Mouse (Mus musculus) midbrain, embryonic 11.5 days (tissue): ENCODE measurements at regions not wholly inside any gene's neighbourhood (a gene's known extent, or its start where the extent isn't known, plus 50 kb on each side); places are given as distances from the start of the nearest gene placed in this dataset.

ENCODE experiments used
- ATAC-seq: fragments of 200-750 bp; cut with Nextera tagmentation; 2 replicates; pipeline ENCODE4 v1.8.0; 2017; ENCODE audit warnings: moderate TSS enrichment, moderate library complexity; ENCODE audit not compliant: low FRiP score
- DNase-seq: peaks from one replicate; pipeline ENCODE4 v3.0.0; 2015; ENCODE audit warnings: low spot score; ENCODE audit errors: missing footprints
- H3K27ac ChIP-seq: fragments of 300-500 bp; sonication (generic); 2 replicates; pipeline ENCODE4 v1.5.1; 2014; ENCODE audit warnings: low read depth, low read length
- H3K27me3 ChIP-seq: fragments of 300-500 bp; sonication (generic); 2 replicates; pipeline ENCODE4 v1.6.1; 2014; ENCODE audit warnings: mild to moderate bottlenecking, low read length, moderate library complexity, mixed read lengths; ENCODE audit not compliant: control insufficient read depth, insufficient read depth
- H3K36me3 ChIP-seq: fragments of 300-500 bp; sonication (generic); 2 replicates; pipeline ENCODE4 v1.6.1; 2014; ENCODE audit warnings: mild to moderate bottlenecking, low read length, moderate library complexity, mixed read lengths; ENCODE audit not compliant: control insufficient read depth, insufficient read depth
- H3K4me1 ChIP-seq: fragments of 300-500 bp; sonication (generic); 2 replicates; pipeline ENCODE4 v1.6.1; 2014; ENCODE audit warnings: low read length; ENCODE audit not compliant: control insufficient read depth, insufficient read depth
- H3K4me2 ChIP-seq: fragments of 300-500 bp; sonication (generic); 2 replicates; pipeline ENCODE4 v1.6.1; 2014; ENCODE audit warnings: mild to moderate bottlenecking, moderate library complexity
- H3K4me3 ChIP-seq: fragments of 300-500 bp; sonication (generic); 2 replicates; pipeline ENCODE4 v1.5.1; 2014; ENCODE audit warnings: low read depth, low read length
- H3K9ac ChIP-seq: fragments of 300-500 bp; sonication (generic); 2 replicates; pipeline ENCODE4 v1.6.1; 2014; ENCODE audit warnings: low read length
- H3K9me3 ChIP-seq: fragments of 300-500 bp; sonication (generic); 2 replicates; pipeline ENCODE4 v1.6.1; 2016; ENCODE audit warnings: low read length; ENCODE audit not compliant: control insufficient read depth
- WGBS: fragments of 180-500 bp; shearing (Covaris S2); extraction: QIAGEN DNeasy Blood & Tissue Kit; methylation state at CpG from one replicate; pipeline ENCODE4 v1.1.7; 2014; 5-methylcytosine and 5-hydroxymethylcytosine counted together

DNA sequence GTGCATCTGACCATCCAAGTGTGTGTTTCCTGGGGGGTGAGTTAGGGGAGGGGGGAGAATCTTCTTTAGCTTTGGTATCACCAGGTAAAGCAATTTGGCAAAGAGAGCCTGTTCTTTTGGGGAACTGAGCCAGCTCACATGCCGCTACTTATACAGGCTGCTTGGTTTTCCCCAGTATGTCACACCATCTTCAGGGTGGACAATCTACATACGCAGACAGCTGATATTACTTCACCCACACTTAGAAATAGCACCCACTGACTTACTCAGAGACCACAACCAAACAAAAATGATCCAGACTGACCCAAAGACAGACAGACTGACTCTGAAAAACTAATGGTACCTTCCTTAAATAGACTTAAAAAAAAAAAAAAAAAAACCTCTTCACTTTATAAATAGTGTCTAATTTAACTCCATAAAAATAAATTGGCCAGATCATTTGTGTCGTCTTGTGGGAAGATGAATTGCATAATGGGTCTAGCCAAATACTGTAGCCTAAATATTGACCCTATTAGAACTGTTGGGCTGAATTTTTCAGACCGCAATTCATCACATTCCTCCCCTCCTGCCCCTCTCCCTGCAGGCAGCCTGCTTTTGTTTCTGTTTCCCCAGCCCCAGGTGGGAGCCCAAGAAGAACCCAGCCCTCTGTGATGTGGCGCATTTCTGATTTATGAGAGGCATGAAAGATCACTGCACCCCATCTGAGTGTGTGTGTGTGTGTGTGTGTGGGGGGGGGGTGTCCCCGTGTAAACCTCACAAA lies 79.0 kb downstream of the Gm10260 start:
- H3K4me2 ChIP-seq = no peak overlapping the region
- 53% methylated on average over 6 of the region's 6 CpGs for WGBS
- H3K27ac ChIP-seq = no peak overlapping the region
- no peaks in the 10 kb centered on the region for H3K36me3 ChIP-seq
- no peak for DNase-seq
- H3K27me3 ChIP-seq = no peaks in the 10 kb centered on the region
- ATAC-seq = no peak
- H3K4me1 ChIP-seq = no peaks in the 10 kb centered on the region
- no peaks in the 10 kb centered on the region for H3K9me3 ChIP-seq
- H3K9ac ChIP-seq = no peak overlapping the region
- no peak overlapping the region for H3K4me3 ChIP-seq

DNA sequence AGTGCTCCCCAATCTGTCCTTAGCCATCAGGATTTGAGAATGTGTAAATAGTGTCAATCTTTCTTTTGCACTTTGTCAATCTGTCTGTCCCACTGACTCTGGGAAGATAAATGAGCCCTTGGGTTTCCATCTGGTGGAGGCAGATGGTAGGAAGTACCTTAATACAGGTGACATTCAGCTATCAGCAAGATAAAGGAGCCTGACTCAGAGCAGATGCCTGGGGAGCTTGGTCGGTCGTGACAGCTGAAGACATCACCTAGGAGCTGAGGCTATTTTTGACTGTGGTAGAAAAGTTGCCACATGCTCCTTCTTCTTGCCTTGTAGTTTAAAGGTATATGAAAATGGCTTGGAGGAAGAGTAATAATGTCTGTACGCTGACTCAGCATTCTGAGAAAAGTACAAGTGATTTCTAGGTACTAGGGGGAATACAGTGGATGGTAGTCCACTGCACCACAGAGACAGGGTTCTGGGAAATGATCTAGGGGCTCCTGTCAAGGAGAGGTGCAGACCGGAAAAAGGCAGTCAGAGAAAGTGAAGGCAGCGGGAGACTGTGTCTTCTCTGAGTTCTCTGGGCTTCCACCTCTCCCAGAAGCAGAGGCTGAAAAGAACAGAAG lies 80.0 kb downstream of the Gm10260 start:
- no peak overlapping the region for H3K4me2 ChIP-seq
- no peak overlapping the region for H3K4me3 ChIP-seq
- H3K9me3 ChIP-seq = no peaks in the 10 kb centered on the region
- H3K27ac ChIP-seq = no peak overlapping the region
- 85% methylated on average over 5 of the region's 5 CpGs for WGBS
- DNase-seq (no peak), ATAC-seq (no peak)
- no peaks in the 10 kb centered on the region for H3K27me3 ChIP-seq
- H3K9ac ChIP-seq = no peak overlapping the region
- H3K4me1 ChIP-seq = no peaks in the 10 kb centered on the region
- H3K36me3 ChIP-seq = no peaks in the 10 kb centered on the region

DNA sequence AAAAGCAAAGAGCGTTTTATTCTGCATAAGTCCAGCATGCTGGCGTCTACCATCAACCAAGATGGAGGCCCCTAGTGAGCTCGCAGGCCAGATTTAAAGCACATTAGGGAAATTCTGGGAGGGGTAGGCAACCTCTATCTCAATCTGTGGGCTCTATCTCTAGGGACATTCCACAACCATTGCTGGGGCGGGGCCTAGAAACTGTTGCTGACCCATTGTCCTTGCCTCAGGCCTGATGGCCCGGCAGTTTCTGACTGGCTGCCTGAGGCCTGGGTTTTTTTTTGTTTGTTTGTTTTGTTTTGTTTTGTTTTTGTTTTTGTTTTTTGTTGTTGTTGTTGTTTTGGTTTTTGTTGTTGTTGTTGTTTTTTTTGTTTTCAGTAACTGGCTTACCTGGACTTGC lies 81.4 kb downstream of the Gm10260 start:
- H3K9me3 ChIP-seq = no peaks in the 10 kb centered on the region
- no peak overlapping the region for H3K9ac ChIP-seq
- no peaks in the 10 kb centered on the region for H3K36me3 ChIP-seq
- ATAC-seq = no peak
- H3K27ac ChIP-seq = no peak overlapping the region
- H3K4me2 ChIP-seq = no peak overlapping the region
- WGBS = 94% methylated on average over 5 of the region's 5 CpGs
- H3K4me3 ChIP-seq = no peak overlapping the region
- DNase-seq = no peak
- H3K4me1 ChIP-seq = no peaks in the 10 kb centered on the region
- no peaks in the 10 kb centered on the region for H3K27me3 ChIP-seq

DNA sequence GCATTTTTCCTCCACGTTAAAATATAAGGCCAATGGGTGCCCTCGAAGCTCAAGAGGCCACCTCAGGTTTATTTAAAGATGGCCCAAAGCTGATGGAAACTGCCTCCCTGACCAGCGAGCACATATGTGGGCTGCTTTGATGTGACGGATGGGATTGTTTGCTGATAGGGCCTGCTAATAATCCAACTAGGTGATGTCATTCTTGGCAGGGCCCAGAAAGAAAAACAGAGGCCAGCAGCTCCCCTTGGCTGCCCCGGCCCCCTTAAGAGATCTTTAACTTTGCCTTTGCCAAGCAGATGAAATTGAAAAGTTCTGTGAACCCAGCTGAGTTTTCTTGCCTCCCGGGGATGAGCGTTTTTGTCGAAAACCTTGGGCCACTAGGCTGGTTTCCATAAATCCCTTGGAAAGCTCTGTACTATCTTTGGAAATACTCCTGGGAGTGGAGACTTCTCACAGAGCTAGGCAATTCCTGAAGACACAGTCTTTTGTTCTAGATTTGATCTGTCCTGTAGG lies 83.8 kb downstream of the Gm10260 start:
- H3K4me3 ChIP-seq = no peak overlapping the region
- 73% methylated on average over 8 of the region's 8 CpGs for WGBS
- peaks cover 6% of the 10 kb centered on the region for H3K4me1 ChIP-seq
- DNase-seq = no peak
- no peaks in the 10 kb centered on the region for H3K27me3 ChIP-seq
- H3K9ac ChIP-seq = no peak overlapping the region
- no peak for ATAC-seq
- H3K27ac ChIP-seq = no peak overlapping the region
- H3K9me3 ChIP-seq = no peaks in the 10 kb centered on the region
- no peak overlapping the region for H3K4me2 ChIP-seq
- H3K36me3 ChIP-seq = no peaks in the 10 kb centered on the region

DNA sequence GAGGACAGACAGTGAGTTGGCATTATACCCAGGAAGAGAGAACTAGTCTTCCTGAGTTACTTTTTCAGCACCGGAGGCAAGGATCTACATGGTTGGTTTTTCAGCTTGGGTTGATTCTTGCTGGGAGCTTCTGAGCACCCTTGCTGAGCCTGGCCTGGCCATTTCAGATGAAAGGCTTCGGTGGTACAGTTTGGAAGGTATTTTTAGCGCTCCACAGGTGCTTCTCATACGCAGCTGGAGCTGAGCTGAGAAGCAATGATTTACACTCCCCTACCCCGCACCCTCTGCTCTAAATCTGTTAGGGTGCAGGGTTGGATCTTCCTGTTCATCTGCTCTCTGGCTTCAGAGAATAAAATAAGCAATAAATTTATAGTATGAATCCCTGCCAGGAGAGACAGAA lies 87.3 kb downstream of the Gm10260 start:
- WGBS = 86% methylated on average over 5 of the region's 5 CpGs

DNA sequence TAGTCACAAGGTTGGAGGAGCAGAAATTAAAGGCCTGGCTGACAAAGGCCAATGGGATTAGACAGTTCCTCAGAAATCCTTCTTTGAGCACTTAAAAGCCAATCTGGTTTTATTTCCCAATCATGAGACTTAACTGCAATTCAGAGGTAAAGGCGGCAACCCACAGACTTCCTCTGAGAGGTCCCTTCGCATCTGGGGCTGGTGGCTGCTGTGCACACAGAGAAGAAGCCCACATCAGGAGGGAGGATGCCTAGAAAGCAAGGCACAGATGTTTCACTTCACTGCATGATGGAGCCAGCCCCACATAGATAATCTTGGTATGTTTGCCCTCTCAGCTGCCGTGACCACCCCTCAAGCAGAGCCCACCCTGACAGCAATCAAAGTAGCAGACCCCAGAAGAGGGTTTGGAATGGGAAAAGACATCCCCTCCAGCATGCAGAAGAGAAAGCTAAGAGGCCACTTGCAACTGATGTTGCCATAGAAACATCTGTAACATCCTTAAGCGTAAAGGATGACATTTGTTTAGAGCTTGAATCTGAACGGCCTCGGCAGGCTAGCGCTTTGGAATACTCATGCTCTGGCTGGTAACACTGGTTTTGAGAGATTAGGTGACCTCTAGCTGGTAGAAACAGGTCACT lies 88.3 kb downstream of the Gm10260 start:
- H3K4me1 ChIP-seq = peaks cover 7% of the 10 kb centered on the region
- ATAC-seq (no peak), DNase-seq (no peak)
- no peaks in the 10 kb centered on the region for H3K27me3 ChIP-seq
- 51% methylated on average over 7 of the region's 7 CpGs for WGBS
- H3K4me3 ChIP-seq = no peak overlapping the region
- H3K27ac ChIP-seq = no peak overlapping the region
- no peak overlapping the region for H3K4me2 ChIP-seq
- no peaks in the 10 kb centered on the region for H3K36me3 ChIP-seq
- no peaks in the 10 kb centered on the region for H3K9me3 ChIP-seq
- H3K9ac ChIP-seq = no peak overlapping the region

More for the DNA sequence above, 87.3 kb downstream of the Gm10260 start:
- DNase-seq (no peak), ATAC-seq (no peak)
- Histone ChIP-seq H3K9me3 (no peaks in the 10 kb centered on the region), H3K27ac (no peak overlapping the region), H3K27me3 (no peaks in the 10 kb centered on the region), H3K9ac (no peak overlapping the region), H3K36me3 (no peaks in the 10 kb centered on the region), H3K4me1 (peaks cover 7% of the 10 kb centered on the region), H3K4me2 (no peak overlapping the region), H3K4me3 (no peak overlapping the region)

DNA sequence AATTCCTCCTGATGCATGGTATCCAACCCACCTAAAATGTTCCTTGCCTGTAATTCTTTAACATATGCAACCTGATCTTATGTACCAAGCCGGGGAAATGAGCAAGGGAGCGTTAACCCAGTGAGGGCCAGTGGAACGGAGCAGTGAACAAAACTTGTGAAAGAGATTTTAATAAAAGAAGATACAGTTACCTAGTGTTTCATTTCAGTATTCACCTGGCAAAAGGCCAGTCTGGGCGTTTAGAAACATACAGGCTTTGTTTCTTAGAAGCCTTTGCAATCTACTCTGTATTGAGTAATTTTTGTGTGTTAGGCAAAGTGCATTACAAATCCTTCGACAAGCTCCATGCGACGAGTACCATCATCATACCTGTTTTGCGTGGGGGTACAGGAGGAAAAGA lies 91.1 kb downstream of the Gm10260 start:
- WGBS = 89% methylated on average over 8 of the region's 8 CpGs
- no peak for DNase-seq
- ATAC-seq = no peak
- Histone ChIP-seq H3K9me3 (no peaks in the 10 kb centered on the region), H3K27ac (no peak overlapping the region), H3K27me3 (no peaks in the 10 kb centered on the region), H3K36me3 (no peaks in the 10 kb centered on the region), H3K4me3 (no peak overlapping the region), H3K4me2 (no peak overlapping the region), H3K9ac (no peak overlapping the region), H3K4me1 (peaks cover 7% of the 10 kb centered on the region)

DNA sequence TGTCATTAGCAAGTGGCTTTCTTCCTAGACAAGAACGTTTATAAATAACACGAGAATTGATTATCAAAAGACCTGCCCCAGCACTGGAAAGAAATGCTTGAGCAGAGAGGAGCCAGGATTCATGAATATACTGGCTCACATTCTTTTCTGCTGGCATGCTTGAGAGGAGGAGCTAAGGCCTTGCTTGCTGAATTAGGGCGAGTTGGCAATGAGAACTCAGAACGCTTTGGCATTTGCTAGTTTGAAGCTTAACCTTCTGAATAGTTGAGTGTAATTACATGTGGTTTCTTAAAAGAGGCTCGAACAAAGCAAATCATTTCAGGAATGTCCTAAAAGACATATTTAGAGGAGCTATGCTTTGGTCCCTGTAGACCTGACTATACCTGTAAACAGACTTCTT lies 91.5 kb downstream of the Gm10260 start:
- ATAC-seq (no peak), DNase-seq (no peak)
- Histone ChIP-seq H3K4me1 (peaks cover 7% of the 10 kb centered on the region), H3K27ac (no peak overlapping the region), H3K27me3 (no peaks in the 10 kb centered on the region), H3K9ac (no peak overlapping the region), H3K4me3 (no peak overlapping the region), H3K36me3 (no peaks in the 10 kb centered on the region), H3K9me3 (no peaks in the 10 kb centered on the region), H3K4me2 (no peak overlapping the region)
- WGBS = 63% methylated on average over 5 of the region's 5 CpGs

DNA sequence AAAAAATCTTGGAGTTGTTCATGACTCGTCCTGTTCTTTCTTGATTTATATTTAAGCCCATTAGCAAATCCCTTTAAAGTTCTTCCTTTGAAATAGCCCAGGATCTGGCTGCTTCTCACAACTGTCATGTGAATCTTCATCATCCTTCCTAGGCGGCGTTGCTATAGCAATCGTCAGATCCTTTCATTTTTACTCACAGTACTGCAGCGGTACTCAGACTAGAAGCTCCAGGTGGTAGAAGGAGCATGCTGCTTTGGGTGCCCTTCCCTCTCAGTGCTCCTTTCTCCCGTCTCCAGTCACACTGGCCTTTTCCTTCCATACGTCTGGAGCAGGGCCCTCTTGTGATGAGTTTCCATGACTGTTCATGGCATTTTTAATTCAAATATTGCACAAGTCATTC lies 93.1 kb downstream of the Gm10260 start:
- DNase-seq (no peak), ATAC-seq (no peak)
- Histone ChIP-seq H3K4me3 (no peak overlapping the region), H3K36me3 (no peaks in the 10 kb centered on the region), H3K27ac (no peak overlapping the region), H3K27me3 (no peaks in the 10 kb centered on the region), H3K4me1 (peaks cover 6% of the 10 kb centered on the region), H3K9ac (no peak overlapping the region), H3K9me3 (no peaks in the 10 kb centered on the region), H3K4me2 (no peak overlapping the region)
- 86% methylated on average over 7 of the region's 7 CpGs for WGBS
